Mouse (Mus musculus) liver, embryonic 15.5 days (tissue): Measurements from ENCODE around the gene Itpr2. TPM values are rescaled to one million over a fixed set of nuclear protein-coding genes. Genes with fewer than 3 reads are reported as not detected.

Experiments
- ATAC-seq: fragments of 200-750 bp; cut with Nextera tagmentation; 2 replicates; pipeline ENCODE4 v1.8.0; 2017; ENCODE audit warnings: moderate number of reproducible peaks, mild to moderate bottlenecking, moderate library complexity; ENCODE audit not compliant: insufficient read depth
- H3K27ac ChIP-seq: fragments of 300-500 bp; sonication (generic); replicated peaks from 2 replicates; pipeline ENCODE4 v1.5.1; 2015; ENCODE audit warnings: mild to moderate bottlenecking, inconsistent platforms
- H3K27me3 ChIP-seq: fragments of 300-500 bp; sonication (generic); 2 replicates; pipeline ENCODE4 v1.6.1; 2015; ENCODE audit warnings: mild to moderate bottlenecking, inconsistent platforms
- H3K36me3 ChIP-seq: fragments of 300-500 bp; sonication (generic); replicated peaks from 2 replicates; pipeline ENCODE4 v1.6.1; 2015; ENCODE audit warnings: moderate library complexity, mild to moderate bottlenecking, inconsistent platforms
- H3K4me1 ChIP-seq: fragments of 300-500 bp; sonication (generic); replicated peaks from 2 replicates; pipeline ENCODE4 v1.6.1; 2015; ENCODE audit warnings: inconsistent platforms
- H3K4me2 ChIP-seq: fragments of 300-500 bp; sonication (generic); 2 replicates; pipeline ENCODE4 v1.6.1; 2015; ENCODE audit warnings: moderate library complexity, mild to moderate bottlenecking, inconsistent platforms
- H3K4me3 ChIP-seq: fragments of 300-500 bp; sonication (generic); replicated peaks from 2 replicates; pipeline ENCODE4 v1.5.1; 2015; ENCODE audit warnings: mild to moderate bottlenecking, inconsistent platforms
- H3K9ac ChIP-seq: fragments of 300-500 bp; sonication (generic); 2 replicates; pipeline ENCODE4 v1.6.1; 2015; ENCODE audit warnings: moderate library complexity, mild to moderate bottlenecking, inconsistent platforms
- H3K9me3 ChIP-seq: fragments of 300-500 bp; sonication (generic); replicated peaks from 2 replicates; pipeline ENCODE4 v1.6.1; 2016; ENCODE audit warnings: inconsistent platforms
- WGBS: fragments of 180-500 bp; shearing (Covaris S2); methylation state at CpG from one replicate; pipeline ENCODE4 v1.1.7; 2015; ENCODE audit warnings: mixed read lengths; ENCODE audit not compliant: insufficient replicate concordance; 5-methylcytosine and 5-hydroxymethylcytosine counted together
- polyA plus RNA-seq: library from polyadenylated mRNA; unstranded; fragments of >200 nt; fragmentation: Nextera tagmentation; extraction: Ambion mirVana; gene quantifications from 2 replicates; pipeline ENCODE4 v1.2.1, GENCODE M21; 2015

The Itpr2 gene
- polyA plus RNA-seq: 4.2 and 5.4 TPM in 2 replicates

GRCm38 (mm10) chr6:146501866-146502804, at the start of gene Itpr2:
Itpr2 (minus strand) TSS chr6:146502223.
- Histone ChIP-seq H3K36me3 (no peaks in the 10 kb centered on the region), H3K27me3 (peaks cover 35% of the 10 kb centered on the region), H3K27ac (peak within 1 kb of the TSS; percentile 72), H3K9me3 (no peaks in the 10 kb centered on the region), H3K9ac (peak within 1 kb of the TSS; percentile 40; the same call in 1 of the 2 replicates), H3K4me1 (no peaks in the 10 kb centered on the region; the same call in none of the 2 replicates), H3K4me2 (peak within 1 kb of the TSS; percentile 82), H3K4me3 (peak within 1 kb of the TSS; percentile 63)
- ATAC-seq: peak; percentile 85
- WGBS: under 1% methylated on average over 68 of the region's 70 CpGs

- no peak overlapping the region for H3K4me2 ChIP-seq
- no peak overlapping the region for H3K27ac ChIP-seq
- no peak overlapping the region for H3K9ac ChIP-seq
- no peaks in the 10 kb centered on the region for H3K27me3 ChIP-seq
- peaks cover 73% of the 10 kb centered on the region for H3K36me3 ChIP-seq
- no peak for ATAC-seq
- H3K4me1 ChIP-seq: no peaks in the 10 kb centered on the region
- H3K4me3 ChIP-seq: no peak overlapping the region
- H3K9me3 ChIP-seq: no peaks in the 10 kb centered on the region
Observed at GRCm38 (mm10) chr6:146551326-146551725, 49.3 kb upstream of the Itpr2 start.

GRCm38 (mm10) chr6:146550421-146550820, 48.4 kb upstream of the Itpr2 start:
- Histone ChIP-seq H3K36me3 (peaks cover 64% of the 10 kb centered on the region), H3K4me1 (no peaks in the 10 kb centered on the region), H3K4me3 (no peak overlapping the region), H3K9me3 (no peaks in the 10 kb centered on the region), H3K9ac (no peak overlapping the region), H3K27ac (no peak overlapping the region), H3K4me2 (no peak overlapping the region), H3K27me3 (no peaks in the 10 kb centered on the region)
- ATAC-seq: no peak
- 67% methylated on average over 2 of the region's 2 CpGs for WGBS

- peaks cover 22% of the 10 kb centered on the region for H3K36me3 ChIP-seq
- no peaks in the 10 kb centered on the region for H3K4me1 ChIP-seq
- H3K27me3 ChIP-seq: no peaks in the 10 kb centered on the region
- no peak overlapping the region for H3K4me3 ChIP-seq
- H3K9ac ChIP-seq: no peak overlapping the region
- H3K4me2 ChIP-seq: no peak overlapping the region
- no peak overlapping the region for H3K27ac ChIP-seq
- ATAC-seq: no peak
- 63% methylated on average over 5 of the region's 5 CpGs for WGBS
- H3K9me3 ChIP-seq: no peaks in the 10 kb centered on the region
Observed at GRCm38 (mm10) chr6:146545289-146545865, 43.4 kb upstream of the Itpr2 start.

- no peak for ATAC-seq
- no peaks in the 10 kb centered on the region for H3K9me3 ChIP-seq
- WGBS: 81% methylated on average over 1 of the region's 1 CpGs
- H3K4me2 ChIP-seq: no peak overlapping the region
- H3K4me1 ChIP-seq: no peaks in the 10 kb centered on the region
- H3K9ac ChIP-seq: no peak overlapping the region
- no peak overlapping the region for H3K4me3 ChIP-seq
- H3K27me3 ChIP-seq: no peaks in the 10 kb centered on the region
- H3K36me3 ChIP-seq: peaks cover 16% of the 10 kb centered on the region
- no peak overlapping the region for H3K27ac ChIP-seq
Observed at GRCm38 (mm10) chr6:146544622-146545021, 42.6 kb upstream of the Itpr2 start.

- no peaks in the 10 kb centered on the region for H3K27me3 ChIP-seq
- H3K4me3 ChIP-seq: no peak overlapping the region
- ATAC-seq: no peak
- no peaks in the 10 kb centered on the region for H3K36me3 ChIP-seq
- no peaks in the 10 kb centered on the region for H3K9me3 ChIP-seq
- 56% methylated on average over 3 of the region's 3 CpGs for WGBS
- no peaks in the 10 kb centered on the region for H3K4me1 ChIP-seq
- no peak overlapping the region for H3K4me2 ChIP-seq
- no peak overlapping the region for H3K9ac ChIP-seq
- H3K27ac ChIP-seq: no peak overlapping the region
Observed at GRCm38 (mm10) chr6:146540386-146540785, 38.4 kb upstream of the Itpr2 start.

GRCm38 (mm10) chr6:146538661-146539060, 36.6 kb upstream of the Itpr2 start:
- no peaks in the 10 kb centered on the region for H3K9me3 ChIP-seq
- H3K27me3 ChIP-seq: no peaks in the 10 kb centered on the region
- no peak for ATAC-seq
- no peaks in the 10 kb centered on the region for H3K4me1 ChIP-seq
- no peak overlapping the region for H3K4me3 ChIP-seq
- no peaks in the 10 kb centered on the region for H3K36me3 ChIP-seq
- no peak overlapping the region for H3K27ac ChIP-seq
- no peak overlapping the region for H3K4me2 ChIP-seq
- WGBS: 51% methylated on average over 4 of the region's 4 CpGs
- no peak overlapping the region for H3K9ac ChIP-seq

- Histone ChIP-seq H3K4me1 (no peaks in the 10 kb centered on the region), H3K36me3 (no peaks in the 10 kb centered on the region), H3K4me2 (no peak overlapping the region), H3K4me3 (no peak overlapping the region), H3K27me3 (no peaks in the 10 kb centered on the region), H3K9ac (no peak overlapping the region), H3K27ac (no peak overlapping the region), H3K9me3 (no peaks in the 10 kb centered on the region)
- WGBS: 38% methylated on average over 2 of the region's 2 CpGs
- no peak for ATAC-seq
Observed at GRCm38 (mm10) chr6:146538071-146538470, 36.0 kb upstream of the Itpr2 start.

GRCm38 (mm10) chr6:146537111-146537510, 35.1 kb upstream of the Itpr2 start:
- Histone ChIP-seq H3K4me1 (no peaks in the 10 kb centered on the region), H3K4me3 (no peak overlapping the region), H3K4me2 (no peak overlapping the region), H3K36me3 (no peaks in the 10 kb centered on the region), H3K9me3 (no peaks in the 10 kb centered on the region), H3K27me3 (no peaks in the 10 kb centered on the region), H3K9ac (no peak overlapping the region), H3K27ac (no peak overlapping the region)
- ATAC-seq: no peak
- 73% methylated on average over 4 of the region's 4 CpGs for WGBS

- Histone ChIP-seq H3K4me3 (no peak overlapping the region), H3K4me2 (no peak overlapping the region), H3K27me3 (no peaks in the 10 kb centered on the region), H3K9me3 (no peaks in the 10 kb centered on the region), H3K27ac (no peak overlapping the region), H3K36me3 (no peaks in the 10 kb centered on the region), H3K9ac (no peak overlapping the region), H3K4me1 (no peaks in the 10 kb centered on the region)
- no peak for ATAC-seq
- 78% methylated on average over 5 of the region's 5 CpGs for WGBS
Observed at GRCm38 (mm10) chr6:146535501-146535900, 33.5 kb upstream of the Itpr2 start.

- ATAC-seq: no peak
- whole genome bisulfite sequencing: 71% methylated on average over 4 of the region's 4 CpGs
Observed at GRCm38 (mm10) chr6:146533146-146533545, 31.1 kb upstream of the Itpr2 start.

More at GRCm38 (mm10) chr6:146533146-146533545, 31.1 kb upstream of the Itpr2 start:
- Histone ChIP-seq H3K4me3 (no peak overlapping the region), H3K36me3 (no peaks in the 10 kb centered on the region), H3K4me1 (no peaks in the 10 kb centered on the region), H3K9ac (no peak overlapping the region), H3K27ac (no peak overlapping the region), H3K9me3 (no peaks in the 10 kb centered on the region), H3K27me3 (no peaks in the 10 kb centered on the region), H3K4me2 (no peak overlapping the region)
